Mouse (Mus musculus): ENCODE results near the gene Slc8a1. TPM values are rescaled to one million over a fixed set of nuclear protein-coding genes. Genes with fewer than 3 reads are reported as not detected.

Slc8a1 gene
- total RNA-seq, 1 experiment = 0.71 TPM

DNA sequence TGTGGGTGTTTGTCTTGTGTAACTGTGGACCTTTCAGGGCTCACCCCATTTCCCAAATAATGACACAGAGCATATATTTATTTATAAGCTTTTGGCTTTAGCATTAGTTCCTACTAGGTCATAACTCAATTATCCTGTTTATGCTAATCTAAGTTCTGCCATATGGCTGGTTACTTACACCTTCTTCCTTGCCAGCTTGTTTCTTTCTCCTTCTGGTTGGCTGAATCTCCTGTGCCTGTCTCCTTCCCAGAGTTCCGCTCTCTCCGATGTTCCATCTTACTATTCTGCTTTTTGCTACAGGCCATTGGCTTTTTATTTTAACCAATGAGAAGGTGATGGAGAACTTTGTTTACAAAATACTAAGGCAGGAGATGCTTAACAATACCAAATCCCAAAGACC, 374.8 kb downstream of the Slc8a1 start:
- Histone ChIP-seq H3K4me3 (ENCODE audit: insufficient read depth in 1 of 2, low read depth in 1 of 2, low read length in 2 of 2, poor library complexity in 1 of 2, severe bottlenecking in 1 of 2) (no peak overlapping the region), H3K9me3 (ENCODE audit: control insufficient read depth, insufficient read depth, low read depth, low read length) (no peaks in the 10 kb centered on the region), H3K9ac (ENCODE audit: insufficient read depth, low read depth, low read length, poor library complexity, severe bottlenecking) (no peak overlapping the region), H3K4me1 (ENCODE audit: control insufficient read depth in 2 of 2, insufficient read depth in 2 of 2, low read length in 2 of 2, poor library complexity in 1 of 2) (no peaks in the 10 kb centered on the region), H3K36me3 (ENCODE audit: control insufficient read depth, insufficient read depth, low read length, poor library complexity, severe bottlenecking) (no peaks in the 10 kb centered on the region), H3K27ac (ENCODE audit: insufficient read depth, low read depth, low read length, poor library complexity, severe bottlenecking) (no peak overlapping the region)
- in situ Hi-C loops (cut with MboI; ENCODE audit: low sequenced_read_pairs in 2 of 2, unreplicated experiment in 2 of 2) = no loop called here
- DNase-seq (ENCODE audit: low read depth, low spot score) = no peak
- TF ChIP-seq ZC3H11A (IDR thresholded peaks at IDR 0.05; ENCODE audit: borderline replicate concordance, low read depth, low read length) (no peak), CHD2 (IDR thresholded peaks at IDR 0.05; ENCODE audit: low read depth, low read length) (no peak), ZNF384 (IDR thresholded peaks at IDR 0.05; ENCODE audit: low read depth, low read length) (no peak), HCFC1 (IDR thresholded peaks at IDR 0.05; ENCODE audit: borderline replicate concordance, insufficient read depth, low read length) (no peak), MAFK (IDR thresholded peaks at IDR 0.05; ENCODE audit: insufficient read depth, low read depth, low read length) (no peak)

DNA sequence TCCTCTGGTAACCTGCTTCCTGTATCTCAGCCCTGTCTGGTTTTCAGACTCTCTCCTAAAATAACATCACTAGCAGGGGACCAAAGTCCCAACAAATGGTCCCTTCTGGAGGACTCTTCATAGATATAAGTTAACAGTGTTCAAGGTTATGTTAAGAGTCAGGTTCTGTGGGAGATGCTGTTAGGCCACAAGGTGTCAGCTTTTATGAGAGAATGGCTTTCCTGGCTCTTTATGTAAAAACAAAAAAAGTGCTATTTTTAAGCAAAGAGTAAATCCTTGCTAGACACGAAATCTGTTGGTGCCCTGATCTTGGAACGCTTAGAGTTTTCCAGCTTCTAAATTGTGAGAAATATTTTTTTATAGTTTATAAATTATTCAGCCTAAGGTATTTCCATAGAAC, 377.6 kb downstream of the Slc8a1 start:
- Histone ChIP-seq H3K4me3 (ENCODE audit: insufficient read depth in 1 of 2, low read depth in 1 of 2, low read length in 2 of 2, poor library complexity in 1 of 2, severe bottlenecking in 1 of 2) (no peak overlapping the region), H3K9me3 (ENCODE audit: control insufficient read depth, insufficient read depth, low read depth, low read length) (peaks cover 3% of the 10 kb centered on the region; the same call in 1 of the 2 replicates), H3K4me1 (ENCODE audit: control insufficient read depth in 2 of 2, insufficient read depth in 2 of 2, low read length in 2 of 2, poor library complexity in 1 of 2) (no peaks in the 10 kb centered on the region), H3K27ac (ENCODE audit: insufficient read depth, low read depth, low read length, poor library complexity, severe bottlenecking) (no peak overlapping the region), H3K36me3 (ENCODE audit: control insufficient read depth, insufficient read depth, low read length, poor library complexity, severe bottlenecking) (no peaks in the 10 kb centered on the region), H3K9ac (ENCODE audit: insufficient read depth, low read depth, low read length, poor library complexity, severe bottlenecking) (no peak overlapping the region)
- in situ Hi-C loops (cut with MboI; ENCODE audit: low sequenced_read_pairs in 2 of 2, unreplicated experiment in 2 of 2) = no loop called here
- no peak for DNase-seq (ENCODE audit: low read depth, low spot score)
- no peak for TF ChIP-seq MAFK (IDR thresholded peaks at IDR 0.05; ENCODE audit: insufficient read depth, low read depth, low read length)
- no peak for TF ChIP-seq ZC3H11A (IDR thresholded peaks at IDR 0.05; ENCODE audit: borderline replicate concordance, low read depth, low read length)
- no peak for TF ChIP-seq ZNF384 (IDR thresholded peaks at IDR 0.05; ENCODE audit: low read depth, low read length)
- no peak for TF ChIP-seq HCFC1 (IDR thresholded peaks at IDR 0.05; ENCODE audit: borderline replicate concordance, insufficient read depth, low read length)
- no peak for TF ChIP-seq CHD2 (IDR thresholded peaks at IDR 0.05; ENCODE audit: low read depth, low read length)

DNA sequence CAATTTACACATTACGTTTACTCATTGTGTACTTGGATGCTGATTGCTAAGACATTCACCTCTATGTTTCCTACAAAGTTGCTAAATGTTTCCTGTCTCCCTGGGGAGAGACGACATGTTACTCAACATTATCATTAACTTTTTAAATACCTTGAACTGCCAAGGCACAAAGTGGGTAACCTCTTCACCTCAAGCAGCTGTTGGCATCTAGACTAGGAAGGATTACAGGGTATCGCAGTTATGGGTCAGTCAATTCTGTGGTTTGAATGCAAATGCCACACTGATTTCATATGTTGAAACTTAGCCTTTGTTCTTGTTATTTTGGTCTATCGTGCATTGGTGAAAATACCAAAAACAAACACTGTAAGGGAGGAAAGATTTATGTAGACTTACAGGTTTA, 378.1 kb downstream of the Slc8a1 start:
- no peak overlapping the region for H3K27ac ChIP-seq (ENCODE audit: insufficient read depth, low read depth, low read length, poor library complexity, severe bottlenecking)
- peaks cover 3% of the 10 kb centered on the region; the same call in 1 of the 2 replicates for H3K9me3 ChIP-seq (ENCODE audit: control insufficient read depth, insufficient read depth, low read depth, low read length)
- no peaks in the 10 kb centered on the region for H3K36me3 ChIP-seq (ENCODE audit: control insufficient read depth, insufficient read depth, low read length, poor library complexity, severe bottlenecking)
- no peaks in the 10 kb centered on the region for H3K4me1 ChIP-seq (ENCODE audit: control insufficient read depth in 2 of 2, insufficient read depth in 2 of 2, low read length in 2 of 2, poor library complexity in 1 of 2)
- TF ChIP-seq CHD2 (IDR thresholded peaks at IDR 0.05; ENCODE audit: low read depth, low read length) = no peak
- no peak for TF ChIP-seq ZNF384 (IDR thresholded peaks at IDR 0.05; ENCODE audit: low read depth, low read length)
- TF ChIP-seq ZC3H11A (IDR thresholded peaks at IDR 0.05; ENCODE audit: borderline replicate concordance, low read depth, low read length) = no peak
- TF ChIP-seq MAFK (IDR thresholded peaks at IDR 0.05; ENCODE audit: insufficient read depth, low read depth, low read length) = no peak
- TF ChIP-seq HCFC1 (IDR thresholded peaks at IDR 0.05; ENCODE audit: borderline replicate concordance, insufficient read depth, low read length) = no peak
- H3K9ac ChIP-seq (ENCODE audit: insufficient read depth, low read depth, low read length, poor library complexity, severe bottlenecking) = no peak overlapping the region
- H3K4me3 ChIP-seq (ENCODE audit: insufficient read depth in 1 of 2, low read depth in 1 of 2, low read length in 2 of 2, poor library complexity in 1 of 2, severe bottlenecking in 1 of 2) = no peak overlapping the region
- in situ Hi-C loops (cut with MboI; ENCODE audit: low sequenced_read_pairs in 2 of 2, unreplicated experiment in 2 of 2) = no loop called here
- DNase-seq (ENCODE audit: low read depth, low spot score) = no peak

DNA sequence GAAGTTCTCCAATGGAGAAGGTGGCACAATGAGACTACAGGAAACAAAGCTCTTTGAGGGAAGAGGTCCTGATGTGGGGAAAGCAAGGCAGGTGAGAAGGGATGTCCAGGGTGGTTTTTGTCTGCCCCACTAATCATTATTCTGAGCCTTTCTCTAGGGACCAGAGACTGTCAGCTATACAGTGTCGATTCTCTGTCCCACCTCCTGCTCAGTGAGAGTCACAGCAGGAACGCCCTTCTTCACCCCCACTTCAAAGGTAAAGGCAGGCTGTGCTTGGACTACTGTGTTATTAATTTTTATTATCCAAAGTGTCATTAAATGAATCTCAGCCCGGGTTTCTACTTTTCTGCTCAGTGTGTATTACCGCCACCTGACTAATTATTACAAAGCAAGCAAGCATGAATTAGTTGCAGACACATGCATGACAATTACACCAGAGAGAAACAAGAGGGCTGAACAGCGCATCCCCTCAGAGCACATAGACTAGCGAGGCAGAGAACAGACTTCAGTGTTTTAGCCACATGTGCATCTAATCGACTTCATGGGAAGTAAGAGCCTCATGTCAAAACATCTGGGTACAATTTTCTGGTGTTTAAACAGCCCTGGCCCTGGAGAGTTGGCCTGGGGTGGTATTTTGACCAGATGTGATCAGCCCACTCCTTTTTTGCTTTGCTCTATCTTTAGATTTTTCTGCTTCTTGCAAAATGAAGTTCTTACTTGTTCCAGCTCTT, 402.0 kb downstream of the Slc8a1 start:
- H3K9ac ChIP-seq (ENCODE audit: insufficient read depth, low read depth, low read length, poor library complexity, severe bottlenecking) = no peak overlapping the region
- no peak overlapping the region for H3K27ac ChIP-seq (ENCODE audit: insufficient read depth, low read depth, low read length, poor library complexity, severe bottlenecking)
- H3K9me3 ChIP-seq (ENCODE audit: control insufficient read depth, insufficient read depth, low read depth, low read length) = no peaks in the 10 kb centered on the region
- TF ChIP-seq ZNF384 (IDR thresholded peaks at IDR 0.05; ENCODE audit: low read depth, low read length) (no peak), ZC3H11A (IDR thresholded peaks at IDR 0.05; ENCODE audit: borderline replicate concordance, low read depth, low read length) (no peak), CHD2 (IDR thresholded peaks at IDR 0.05; ENCODE audit: low read depth, low read length) (no peak), MAFK (IDR thresholded peaks at IDR 0.05; ENCODE audit: insufficient read depth, low read depth, low read length) (no peak), HCFC1 (IDR thresholded peaks at IDR 0.05; ENCODE audit: borderline replicate concordance, insufficient read depth, low read length) (no peak)
- in situ Hi-C loops (cut with MboI; ENCODE audit: low sequenced_read_pairs in 2 of 2, unreplicated experiment in 2 of 2) = no loop called here
- no peak for DNase-seq (ENCODE audit: low read depth, low spot score)
- H3K4me1 ChIP-seq (ENCODE audit: control insufficient read depth in 2 of 2, insufficient read depth in 2 of 2, low read length in 2 of 2, poor library complexity in 1 of 2) = no peaks in the 10 kb centered on the region
- no peak overlapping the region for H3K4me3 ChIP-seq (ENCODE audit: insufficient read depth in 1 of 2, low read depth in 1 of 2, low read length in 2 of 2, poor library complexity in 1 of 2, severe bottlenecking in 1 of 2)
- no peaks in the 10 kb centered on the region for H3K36me3 ChIP-seq (ENCODE audit: control insufficient read depth, insufficient read depth, low read length, poor library complexity, severe bottlenecking)

All from ES-E14 (cell line).